8 mouse cellular contexts compared by ENCODE assay signal in genomic region chr9:21290589-21290988, GRCm38 (mm10). TPM values are rescaled to one million over a fixed set of nuclear protein-coding genes. Genes with fewer than 3 reads are reported as not detected.
DNase-seq lines count a peak whose midpoint lies in the region; ATAC-seq lines count a peak whose summit lies in the region.

No protein-coding gene starts in this region.

- peaks cover 43% of the 10 kb centered on the region for H3K4me1 ChIP-seq in megakaryocyte, embryonic 14.5 days
- peaks cover 49% of the 10 kb centered on the region for H3K4me1 ChIP-seq in liver, embryonic 12.5 days

- H3K9ac ChIP-seq in liver, embryonic 12.5 days: peak overlapping the region; percentile 91

- H3K9me3 ChIP-seq in megakaryocyte, embryonic 14.5 days: no peaks in the 10 kb centered on the region
- H3K9me3 ChIP-seq in liver, embryonic 12.5 days (replicated peaks): no peaks in the 10 kb centered on the region

- H3K27ac ChIP-seq in liver, embryonic 12.5 days: peak overlapping the region; percentile 96

- peak overlapping the region; percentile 96 for H3K4me3 ChIP-seq in megakaryocyte, embryonic 14.5 days (replicated peaks)
- H3K4me3 ChIP-seq in liver, embryonic 12.5 days: peak overlapping the region; percentile 83

- peak; percentile 36 for DNase-seq in gastrocnemius, adult 18-20 months (ENCODE audit: low spot score)
- DNase-seq in gastrocnemius, adult 8-10 months (ENCODE audit: low spot score in 2 of 2): no peak
- peak; percentile 21 for DNase-seq in telencephalon, adult 2 months (ENCODE audit: low read depth, low spot score)

- peaks cover 21% of the 10 kb centered on the region for H3K36me3 ChIP-seq in megakaryocyte, embryonic 14.5 days (replicated peaks; ENCODE audit: low read length)
- peaks cover 24% of the 10 kb centered on the region for H3K36me3 ChIP-seq in liver, embryonic 12.5 days

- ATAC-seq in megakaryocyte, adult 5-6 weeks (ENCODE audit: poor library complexity, severe bottlenecking): no peak
- peak; percentile 2; the same call in 1 of the 2 replicates for ATAC-seq in erythroid progenitor cell, adult 5-6 weeks (replicated peaks; ENCODE audit: low FRiP score, poor library complexity, severe bottlenecking)
- peak; percentile 3 for ATAC-seq in liver, embryonic 12.5 days
- no peak for ATAC-seq in monocyte, adult 5-6 weeks (replicated peaks; ENCODE audit: insufficient number of reproducible peaks, low FRiP score, low TSS enrichment, poor library complexity, severe bottlenecking)

- H3K4me2 ChIP-seq in liver, embryonic 12.5 days: peak overlapping the region; percentile 83

- WGBS in liver, embryonic 12.5 days (ENCODE audit: insufficient replicate concordance): under 1% methylated on average over 20 of the region's 20 CpGs

- no peaks in the 10 kb centered on the region for H3K27me3 ChIP-seq in megakaryocyte, embryonic 14.5 days (replicated peaks)
- no peaks in the 10 kb centered on the region for H3K27me3 ChIP-seq in liver, embryonic 12.5 days (replicated peaks)

RNA-seq across cellular contexts. Expression of gene Cdkn2d, which starts 0.6 kb away (rescaled TPM):
- total RNA-seq in gastrocnemius, adult 18-20 months (2021): 1 to 10 TPM; 8.0 to 8.3 TPM
- total RNA-seq in gastrocnemius, adult 8-10 months (2022): 10 to 100 TPM in 3 of 4 experiments, 1 to 10 TPM in 1; 8.8 to 10.7 (median 10.6) TPM
- 94.7 and 248 TPM in 2 replicates for polyA plus RNA-seq in megakaryocyte, embryonic 14.5 days (2012; ENCODE audit: insufficient read depth, low replicate concordance)
- 132 and 138 TPM in 2 replicates for total RNA-seq in megakaryocyte, adult 5-6 weeks (2015)
- 65.6 and 75.3 TPM in 2 replicates for total RNA-seq in megakaryocyte, adult 5-6 weeks (2017)
- 305 and 325 TPM in 2 replicates for total RNA-seq in erythroid progenitor cell, adult 5-6 weeks (2015; ENCODE audit: low replicate concordance)
- 151 and 194 TPM in 2 replicates for total RNA-seq in erythroid progenitor cell, adult 5-6 weeks (2017; ENCODE audit: low replicate concordance)
- polyA plus RNA-seq in liver, embryonic 12.5 days (2016; fragmentation: Nextera tagmentation; extraction: Ambion mirVana): 87.4 and 88.6 TPM in 2 replicates
- 58.8 to 83.6 TPM (median 66.5 TPM) in 3 replicates for total RNA-seq in monocyte, adult 5-6 weeks (2017)

RNA-seq across cellular contexts. Expression of gene Kri1, which starts 2.8 kb away (rescaled TPM):
- 1 to 10 TPM; 8.0 to 9.3 TPM for total RNA-seq in gastrocnemius, adult 18-20 months (2021)
- total RNA-seq in gastrocnemius, adult 8-10 months (2022): 10 to 100 TPM in 3 of 4 experiments, 1 to 10 TPM in 1; 8.4 to 13.0 (median 11.4) TPM
- 32.6 and 47.4 TPM in 2 replicates for polyA plus RNA-seq in megakaryocyte, embryonic 14.5 days (2012; ENCODE audit: insufficient read depth, low replicate concordance)
- 28.0 and 28.4 TPM in 2 replicates for total RNA-seq in megakaryocyte, adult 5-6 weeks (2015)
- 53.6 and 76.9 TPM in 2 replicates for total RNA-seq in megakaryocyte, adult 5-6 weeks (2017)
- total RNA-seq in erythroid progenitor cell, adult 5-6 weeks (2015; ENCODE audit: low replicate concordance): 19.7 and 49.4 TPM in 2 replicates
- 18.2 and 48.8 TPM in 2 replicates for total RNA-seq in erythroid progenitor cell, adult 5-6 weeks (2017; ENCODE audit: low replicate concordance)
- polyA plus RNA-seq in liver, embryonic 12.5 days (2016; fragmentation: Nextera tagmentation; extraction: Ambion mirVana): 14.5 and 15.5 TPM in 2 replicates
- total RNA-seq in monocyte, adult 5-6 weeks (2017): 91.2 to 154 TPM (median 120 TPM) in 3 replicates

RNA-seq across cellular contexts. Expression of gene Ap1m2, which starts 21.5 kb away (rescaled TPM):
- not detected for total RNA-seq in gastrocnemius, adult 18-20 months (2021)
- total RNA-seq in gastrocnemius, adult 8-10 months (2022): not detected
- polyA plus RNA-seq in megakaryocyte, embryonic 14.5 days (2012; ENCODE audit: insufficient read depth, low replicate concordance): not detected in 2 replicates
- total RNA-seq in megakaryocyte, adult 5-6 weeks (2015): 0.31 and 0.32 TPM in 2 replicates
- total RNA-seq in megakaryocyte, adult 5-6 weeks (2017): 0.92 and 1.6 TPM in 2 replicates
- total RNA-seq in erythroid progenitor cell, adult 5-6 weeks (2015; ENCODE audit: low replicate concordance): 0.36 and 0.84 TPM in 2 replicates
- not detected in 2 replicates for total RNA-seq in erythroid progenitor cell, adult 5-6 weeks (2017; ENCODE audit: low replicate concordance)
- 0.10 and 0.25 TPM in 2 replicates for polyA plus RNA-seq in liver, embryonic 12.5 days (2016; fragmentation: Nextera tagmentation; extraction: Ambion mirVana)
- total RNA-seq in monocyte, adult 5-6 weeks (2017): 1.6 to 2.0 TPM (median 1.8 TPM) in 3 replicates

RNA-seq across cellular contexts. Expression of gene Atg4d, which starts 25.5 kb away (rescaled TPM):
- total RNA-seq in gastrocnemius, adult 18-20 months (2021): 10 to 100 TPM; 64.7 to 67.6 TPM
- 10 to 100 TPM; 74.3 to 87.3 (median 80.7) TPM for total RNA-seq in gastrocnemius, adult 8-10 months (2022)
- 53.1 and 67.2 TPM in 2 replicates for polyA plus RNA-seq in megakaryocyte, embryonic 14.5 days (2012; ENCODE audit: insufficient read depth, low replicate concordance)
- 14.6 and 15.0 TPM in 2 replicates for total RNA-seq in megakaryocyte, adult 5-6 weeks (2015)
- total RNA-seq in megakaryocyte, adult 5-6 weeks (2017): 13.5 and 19.3 TPM in 2 replicates
- 49.4 and 49.5 TPM in 2 replicates for total RNA-seq in erythroid progenitor cell, adult 5-6 weeks (2015; ENCODE audit: low replicate concordance)
- total RNA-seq in erythroid progenitor cell, adult 5-6 weeks (2017; ENCODE audit: low replicate concordance): 73.9 and 162 TPM in 2 replicates
- 85.7 and 85.9 TPM in 2 replicates for polyA plus RNA-seq in liver, embryonic 12.5 days (2016; fragmentation: Nextera tagmentation; extraction: Ambion mirVana)
- total RNA-seq in monocyte, adult 5-6 weeks (2017): 31.7 to 39.6 TPM (median 34.6 TPM) in 3 replicates

RNA-seq across cellular contexts. Expression of gene Slc44a2, which starts 29.9 kb away (rescaled TPM):
- 100 to 1,000 TPM; 159 to 162 TPM for total RNA-seq in gastrocnemius, adult 18-20 months (2021)
- total RNA-seq in gastrocnemius, adult 8-10 months (2022): 100 to 1,000 TPM; 155 to 165 (median 161) TPM
- 46.8 and 61.6 TPM in 2 replicates for polyA plus RNA-seq in megakaryocyte, embryonic 14.5 days (2012; ENCODE audit: insufficient read depth, low replicate concordance)
- 112 and 124 TPM in 2 replicates for total RNA-seq in megakaryocyte, adult 5-6 weeks (2015)
- 101 and 116 TPM in 2 replicates for total RNA-seq in megakaryocyte, adult 5-6 weeks (2017)
- 15.9 and 35.7 TPM in 2 replicates for total RNA-seq in erythroid progenitor cell, adult 5-6 weeks (2015; ENCODE audit: low replicate concordance)
- total RNA-seq in erythroid progenitor cell, adult 5-6 weeks (2017; ENCODE audit: low replicate concordance): 14.4 and 22.3 TPM in 2 replicates
- polyA plus RNA-seq in liver, embryonic 12.5 days (2016; fragmentation: Nextera tagmentation; extraction: Ambion mirVana): 29.2 and 32.5 TPM in 2 replicates
- 230 to 297 TPM (median 259 TPM) in 3 replicates for total RNA-seq in monocyte, adult 5-6 weeks (2017)

Comparison
In these comparisons a context has a peak if more than half of its experiments do, and no peak if none do; other contexts are left out.
1. DNase-seq: peak in gastrocnemius, adult 18-20 months (single experiment) and telencephalon, adult 2 months (single experiment); none in gastrocnemius, adult 8-10 months (0 of 2).
2. ATAC-seq: peak in erythroid progenitor cell, adult 5-6 weeks (single experiment) and liver, embryonic 12.5 days (single experiment); none in megakaryocyte, adult 5-6 weeks (single experiment) and monocyte, adult 5-6 weeks (single experiment).